Mouse (Mus musculus) lung, adult 2 months (tissue): ENCODE data around the gene Sntg2.

Experiments used
- CTCF ChIP-seq: fragments of 200-500 bp; IDR thresholded peaks from 2 replicates; pipeline ENCODE4 v1.5.1; 2011; ENCODE audit warnings: mild to moderate bottlenecking, low read length, control low read depth; ENCODE audit not compliant: insufficient read depth
- POLR2A ChIP-seq: fragments of 200-500 bp; IDR thresholded peaks from 2 replicates; pipeline ENCODE4 v1.6.1; 2011; ENCODE audit warnings: low read depth, mild to moderate bottlenecking, control low read depth, low read length, borderline replicate concordance; ENCODE audit errors: extremely low read depth

GRCm38 (mm10) chr12:30208087-30208486 is 165.1 kb downstream of the Sntg2 start:
- TF ChIP-seq CTCF (no peak), POLR2A (no peak)
